Mouse (Mus musculus) CH12.LX (cell line): ENCODE data around the gene Cirbp.

Experiments
- CTCF ChIP-seq, 2 experiments: IDR thresholded peaks in 1 of 2; conservative IDR thresholded peaks in 1 of 2; 2 replicates each; pipeline ENCODE4 v1.5.1; 2011 to 2012; ENCODE audit warnings: low read depth in 2 of 2, low read length in 2 of 2, improper control_type of control experiment in 1 of 2, inconsistent platforms in 1 of 2, mild to moderate bottlenecking in 1 of 2, moderate library complexity in 1 of 2
- MAFK ChIP-seq: IDR thresholded peaks from 2 replicates; pipeline ENCODE4 v1.6.1; 2011; ENCODE audit warnings: low read length, improper control_type of control experiment; ENCODE audit not compliant: insufficient replicate concordance
- MAZ ChIP-seq: IDR thresholded peaks from 2 replicates; pipeline ENCODE4 v1.6.1; 2012; ENCODE audit warnings: low read depth, mild to moderate bottlenecking, inconsistent platforms, low read length, improper control_type of control experiment, moderate library complexity

DNA sequence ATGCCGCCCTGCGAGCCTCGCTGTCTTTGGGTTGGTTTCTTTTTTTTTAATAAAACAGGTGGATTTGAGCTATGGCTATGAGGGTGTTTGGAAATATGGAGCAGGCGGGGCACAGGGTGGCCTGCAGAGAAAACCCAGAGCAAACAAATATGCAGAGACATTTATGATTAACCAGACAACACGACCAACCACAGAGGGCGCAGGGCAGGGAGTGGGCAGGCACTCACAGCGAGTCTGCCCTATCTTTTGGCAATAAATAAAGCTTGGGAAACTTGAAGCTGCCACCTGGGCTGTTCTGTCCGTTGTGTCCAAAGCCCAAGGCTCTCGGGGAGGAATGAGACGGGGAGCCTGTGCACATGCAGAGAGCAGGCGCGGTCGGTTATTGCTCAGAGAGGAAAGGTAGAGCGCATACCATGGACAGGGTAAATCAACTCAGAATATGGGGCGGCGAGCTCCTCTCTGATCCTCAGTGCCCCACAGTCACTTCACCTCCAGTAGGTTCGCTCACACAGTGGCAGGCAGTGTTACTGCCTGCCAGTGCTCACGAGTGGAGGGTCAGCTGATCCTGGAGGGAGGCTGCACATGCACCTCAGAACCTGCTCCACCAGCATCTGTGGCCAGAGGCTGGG is 35.3 kb upstream of the Cirbp start:
- no peak for TF ChIP-seq CTCF (conservative IDR thresholded peaks at IDR 0.05 in 1 of 2, IDR thresholded peaks at IDR 0.05 in 1 of 2; ENCODE audit: low read depth in 2 of 2, low read length in 2 of 2)
- TF ChIP-seq MAFK, result no peak
- TF ChIP-seq MAZ, result no peak
